Mouse (Mus musculus) common myeloid progenitor, adult 5-6 weeks (primary cell): ENCODE measurements around the gene Lrrc4. TPM values are rescaled to one million over a fixed set of nuclear protein-coding genes. Genes with fewer than 3 reads are reported as not detected.

Source experiments
- ATAC-seq: replicated peaks from 2 replicates; pipeline ENCODE4 v1.8.0; 2016; ENCODE audit warnings: low read depth, mild to moderate bottlenecking, moderate TSS enrichment, inconsistent platforms; ENCODE audit not compliant: poor library complexity, severe bottlenecking
- total RNA-seq: library from RNA; stranded (forward); fragments of 200-1000, 187-1606 nt; gene quantifications from 2 replicates; pipeline ENCODE4 v1.2.3, GENCODE M21; 2017

Gene Lrrc4
- total RNA-seq, 1 experiment from 2014 or later, result 0.37 TPM

DNA sequence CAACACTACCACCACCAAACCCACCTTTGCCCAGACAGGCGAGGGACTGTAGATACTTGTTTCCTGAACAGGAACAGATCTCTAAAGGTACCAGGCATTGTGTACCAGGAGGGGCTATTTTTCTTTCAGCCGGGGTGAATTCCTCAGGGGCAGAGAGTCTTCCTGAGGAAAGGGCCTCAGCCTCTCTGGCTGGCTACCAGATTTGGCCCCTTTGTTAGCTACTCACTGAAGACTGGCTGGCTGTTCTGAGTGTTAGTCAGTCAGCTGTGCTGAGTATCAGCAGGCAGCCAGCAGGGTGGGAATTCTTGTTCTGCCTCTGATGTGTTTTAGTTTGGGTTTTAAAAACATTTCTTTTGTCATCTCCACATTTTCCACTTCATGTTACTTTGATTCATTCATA, 198.4 kb downstream of the Lrrc4 start:
- no peak for ATAC-seq

- no peak for ATAC-seq
Measured at GRCm38 (mm10) chr6:28630926-28631325, 200.6 kb downstream of the Lrrc4 start.

- ATAC-seq, result no peak
Measured at GRCm38 (mm10) chr6:28629866-28630265, 201.7 kb downstream of the Lrrc4 start.

DNA sequence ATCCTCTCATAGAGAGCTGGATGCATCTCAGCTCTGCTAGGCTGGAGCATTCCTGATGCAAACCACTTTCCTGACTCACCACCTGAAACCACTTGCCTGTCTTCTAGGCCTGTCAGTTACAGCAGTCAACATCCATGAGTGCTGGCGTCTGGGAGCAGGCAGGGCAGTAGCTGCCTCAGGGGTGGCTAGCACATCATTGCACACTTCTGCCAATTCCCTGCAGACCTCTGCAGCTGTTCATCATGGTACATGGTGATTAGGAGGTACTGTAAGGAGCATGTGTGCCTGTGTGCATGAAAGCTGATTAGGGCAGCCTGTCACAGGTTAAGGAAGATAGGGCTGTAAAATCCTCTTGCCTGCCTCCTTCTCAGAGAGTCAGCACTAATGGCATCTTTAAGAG, 203.1 kb downstream of the Lrrc4 start:
- ATAC-seq, result peak; percentile 77

DNA sequence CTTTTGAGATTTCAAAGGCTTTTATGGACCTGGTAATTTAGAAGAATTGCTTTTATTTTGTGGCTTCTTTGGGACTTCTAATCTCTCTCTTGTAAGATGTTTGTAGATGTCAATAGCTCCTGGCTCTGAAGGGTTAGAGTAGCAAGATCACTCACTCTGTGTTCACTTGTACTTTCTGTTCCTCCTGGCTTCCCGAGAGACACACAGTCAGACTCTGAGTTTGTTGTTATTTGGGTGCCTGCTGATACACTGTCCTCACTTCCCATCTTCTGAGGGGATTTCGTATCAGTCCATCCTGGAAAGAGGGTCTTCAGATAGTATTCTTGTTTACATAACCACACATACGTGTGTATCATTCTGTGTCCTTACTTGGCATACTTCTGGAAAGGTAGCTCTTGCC, 208.6 kb downstream of the Lrrc4 start:
- ATAC-seq, result no peak

DNA sequence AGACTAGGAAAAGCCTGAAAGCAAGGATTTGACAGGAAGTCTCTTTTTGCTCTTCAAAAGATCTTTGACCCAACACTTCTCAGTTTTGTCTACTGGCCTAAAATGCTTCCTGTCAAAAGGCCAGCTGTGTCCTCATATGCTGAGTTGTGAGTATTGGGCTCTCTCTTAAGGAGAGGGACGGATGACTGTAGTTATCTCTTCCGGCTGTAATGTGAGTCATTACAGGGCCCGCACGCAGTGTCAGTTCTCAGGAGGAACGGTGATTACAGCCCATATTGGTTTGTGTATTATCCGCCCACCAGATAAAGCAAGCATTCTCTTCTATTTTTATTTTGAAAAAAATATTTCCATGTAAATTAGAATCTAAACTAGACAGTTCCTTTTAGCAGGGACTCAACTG, 209.0 kb downstream of the Lrrc4 start:
- no peak for ATAC-seq

- no peak for ATAC-seq
Measured at GRCm38 (mm10) chr6:28621961-28622360, 209.6 kb downstream of the Lrrc4 start.

GRCm38 (mm10) chr6:28621431-28621830, 210.1 kb downstream of the Lrrc4 start:
- ATAC-seq, result no peak

- no peak for ATAC-seq
Measured at GRCm38 (mm10) chr6:28618751-28619153, 212.8 kb downstream of the Lrrc4 start.

GRCm38 (mm10) chr6:28618299-28618698, 213.2 kb downstream of the Lrrc4 start:
- ATAC-seq, result no peak

GRCm38 (mm10) chr6:28615966-28616365, 215.6 kb downstream of the Lrrc4 start:
- ATAC-seq, result no peak

GRCm38 (mm10) chr6:28615408-28615807, 216.1 kb downstream of the Lrrc4 start:
- no peak for ATAC-seq

DNA sequence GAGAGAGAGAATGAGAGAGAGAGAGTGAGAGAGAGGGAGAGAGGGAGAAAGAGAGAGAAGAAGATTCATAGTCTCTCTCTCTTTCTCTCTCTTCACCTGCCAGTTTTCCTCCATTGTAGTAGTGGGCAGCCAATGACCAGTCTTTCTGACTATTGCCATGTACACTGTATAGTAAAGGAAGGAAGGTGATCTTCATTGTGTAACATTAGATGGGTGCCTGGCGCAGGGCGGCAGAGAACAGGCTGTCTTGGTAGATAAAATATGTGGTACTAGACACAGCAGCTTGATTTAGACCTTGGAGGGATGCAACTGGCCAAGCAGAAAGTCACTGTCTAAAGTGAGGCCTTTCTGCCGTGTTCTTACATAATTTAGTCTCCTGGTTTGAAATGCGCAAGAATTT, 216.7 kb downstream of the Lrrc4 start:
- no peak for ATAC-seq

- 0 out of 2 replicates have a peak, but pooled peaks have one; percentile 15 for ATAC-seq
Measured at GRCm38 (mm10) chr6:28613441-28613840, 218.1 kb downstream of the Lrrc4 start.

Other genes starting within 250 kb of the Lrrc4 start
- gene Lep, start 228.5 kb upstream of the Lrrc4 start, total RNA-seq, result not detected in 2 replicates